Mouse (Mus musculus): ENCODE data around the gene Opcml.

Gene Opcml

GRCm38 (mm10) chr9:28561761-28562160 is 771.2 kb downstream of the Opcml start:
- no peak for DNase-seq

GRCm38 (mm10) chr9:28563066-28563683 is 772.6 kb downstream of the Opcml start:
- no peak for DNase-seq

GRCm38 (mm10) chr9:28569041-28569522 is 778.5 kb downstream of the Opcml start:
- DNase-seq = peak; percentile 84 to 87

- DNase-seq = no peak
Measured at GRCm38 (mm10) chr9:28569776-28570175, 779.2 kb downstream of the Opcml start.

- no peak for DNase-seq
Measured at GRCm38 (mm10) chr9:28571682-28572081, 781.1 kb downstream of the Opcml start.

GRCm38 (mm10) chr9:28572136-28572774 is 781.7 kb downstream of the Opcml start:
- no peak for DNase-seq

GRCm38 (mm10) chr9:28578730-28579129 is 788.2 kb downstream of the Opcml start:
- DNase-seq = no peak

GRCm38 (mm10) chr9:28587253-28587652 is 796.7 kb downstream of the Opcml start:
- DNase-seq = peak; percentile 49 to 63

- DNase-seq = no peak
Measured at GRCm38 (mm10) chr9:28587857-28588388, 797.3 kb downstream of the Opcml start.

GRCm38 (mm10) chr9:28588488-28588887 is 797.9 kb downstream of the Opcml start:
- DNase-seq = no peak

- no peak for DNase-seq
Measured at GRCm38 (mm10) chr9:28592208-28592607, 801.6 kb downstream of the Opcml start.

GRCm38 (mm10) chr9:28595062-28595461 is 804.5 kb downstream of the Opcml start:
- no peak for DNase-seq

- DNase-seq = no peak
Measured at GRCm38 (mm10) chr9:28605561-28605960, 815.0 kb downstream of the Opcml start.

GRCm38 (mm10) chr9:28613683-28614620 is 823.4 kb downstream of the Opcml start:
- peak; percentile 50 to 59 for DNase-seq

- DNase-seq = no peak
Measured at GRCm38 (mm10) chr9:28615447-28615846, 824.9 kb downstream of the Opcml start.

GRCm38 (mm10) chr9:28617666-28618065 is 827.1 kb downstream of the Opcml start:
- DNase-seq = peak; percentile 69 to 80

- peak; percentile 70 to 76 for DNase-seq
Measured at GRCm38 (mm10) chr9:28618186-28618892, 827.8 kb downstream of the Opcml start.

- no peak for DNase-seq
Measured at GRCm38 (mm10) chr9:28621939-28622338, 831.4 kb downstream of the Opcml start.

GRCm38 (mm10) chr9:28624870-28625269 is 834.3 kb downstream of the Opcml start:
- no peak for DNase-seq

GRCm38 (mm10) chr9:28642766-28643165 is 852.2 kb downstream of the Opcml start:
- DNase-seq = no peak

- DNase-seq = no peak
Measured at GRCm38 (mm10) chr9:28644063-28644462, 853.5 kb downstream of the Opcml start.

GRCm38 (mm10) chr9:28650089-28650488 is 859.5 kb downstream of the Opcml start:
- DNase-seq = no peak

Data from cerebellum, postnatal 25 days (tissue).